Mouse (Mus musculus): ENCODE results near the gene Impdh1. TPM values are rescaled to one million over a fixed set of nuclear protein-coding genes. Genes with fewer than 3 reads are reported as not detected.

Impdh1 gene
- polyA plus RNA-seq, 1 experiment from 2014 or later, result 60.8 TPM

GRCm38 (mm10) chr6:29206006-29206405, 10.2 kb downstream of the Impdh1 start:
- Histone ChIP-seq H3K9me3 (ENCODE audit: control insufficient read depth, low read length) (no peaks in the 10 kb centered on the region), H3K4me1 (replicated peaks; ENCODE audit: control insufficient read depth, insufficient read depth, low read length) (peaks cover 14% of the 10 kb centered on the region), H3K9ac (no peak overlapping the region), H3K36me3 (replicated peaks; ENCODE audit: control insufficient read depth, insufficient read depth) (peaks cover 56% of the 10 kb centered on the region), H3K4me3 (replicated peaks; ENCODE audit: low read length) (no peak overlapping the region), H3K27ac (no peak overlapping the region), H3K27me3 (ENCODE audit: control insufficient read depth, insufficient read depth, low read length) (no peaks in the 10 kb centered on the region), H3K4me2 (replicated peaks) (no peak overlapping the region)
- WGBS, result 91% methylated on average over 10 of the region's 10 CpGs
- DNase-seq (ENCODE audit: low spot score) (no peak), ATAC-seq (ENCODE audit: low FRiP score) (no peak)

GRCm38 (mm10) chr6:29204932-29205614, 11.1 kb downstream of the Impdh1 start:
- no peak overlapping the region for H3K27ac ChIP-seq
- no peaks in the 10 kb centered on the region; the same call in 1 of the 2 replicates for H3K27me3 ChIP-seq (ENCODE audit: control insufficient read depth, insufficient read depth, low read length)
- H3K9me3 ChIP-seq (ENCODE audit: control insufficient read depth, low read length), result no peaks in the 10 kb centered on the region
- H3K4me2 ChIP-seq (replicated peaks), result no peak overlapping the region
- DNase-seq (ENCODE audit: low spot score) (peak; percentile 78), ATAC-seq (ENCODE audit: low FRiP score) (peak; percentile 28; the same call in 1 of the 2 replicates)
- H3K4me1 ChIP-seq (replicated peaks; ENCODE audit: control insufficient read depth, insufficient read depth, low read length), result peaks cover 8% of the 10 kb centered on the region
- H3K9ac ChIP-seq, result no peak overlapping the region
- peaks cover 57% of the 10 kb centered on the region for H3K36me3 ChIP-seq (replicated peaks; ENCODE audit: control insufficient read depth, insufficient read depth)
- WGBS, result 57% methylated on average over 15 of the region's 15 CpGs
- no peak overlapping the region for H3K4me3 ChIP-seq (replicated peaks; ENCODE audit: low read length)

GRCm38 (mm10) chr6:29203861-29204585, 12.1 kb downstream of the Impdh1 start:
- Histone ChIP-seq H3K27me3 (ENCODE audit: control insufficient read depth, insufficient read depth, low read length) (no peaks in the 10 kb centered on the region; the same call in 1 of the 2 replicates), H3K4me2 (replicated peaks) (no peak overlapping the region), H3K27ac (no peak overlapping the region), H3K4me3 (replicated peaks; ENCODE audit: low read length) (no peak overlapping the region), H3K9ac (no peak overlapping the region), H3K4me1 (replicated peaks; ENCODE audit: control insufficient read depth, insufficient read depth, low read length) (peaks cover 5% of the 10 kb centered on the region), H3K9me3 (ENCODE audit: control insufficient read depth, low read length) (no peaks in the 10 kb centered on the region), H3K36me3 (replicated peaks; ENCODE audit: control insufficient read depth, insufficient read depth) (peaks cover 57% of the 10 kb centered on the region)
- DNase-seq (ENCODE audit: low spot score) (no peak), ATAC-seq (ENCODE audit: low FRiP score) (no peak)
- 92% methylated on average over 6 of the region's 6 CpGs for WGBS

- H3K27ac ChIP-seq, result no peak overlapping the region
- no peak overlapping the region for H3K4me3 ChIP-seq (replicated peaks; ENCODE audit: low read length)
- peaks cover 9% of the 10 kb centered on the region for H3K4me1 ChIP-seq (replicated peaks; ENCODE audit: control insufficient read depth, insufficient read depth, low read length)
- no peaks in the 10 kb centered on the region for H3K9me3 ChIP-seq (ENCODE audit: control insufficient read depth, low read length)
- no peak overlapping the region for H3K4me2 ChIP-seq (replicated peaks)
- DNase-seq (ENCODE audit: low spot score), result no peak
- peaks cover 57% of the 10 kb centered on the region for H3K36me3 ChIP-seq (replicated peaks; ENCODE audit: control insufficient read depth, insufficient read depth)
- WGBS, result 90% methylated on average over 13 of the region's 13 CpGs
- no peak for ATAC-seq (ENCODE audit: low FRiP score)
- no peak overlapping the region for H3K9ac ChIP-seq
- no peaks in the 10 kb centered on the region; the same call in 1 of the 2 replicates for H3K27me3 ChIP-seq (ENCODE audit: control insufficient read depth, insufficient read depth, low read length)
These were observed 13.1 kb downstream of the Impdh1 start for GRCm38 (mm10) chr6:29203096-29203495.

GRCm38 (mm10) chr6:29201988-29202387, 14.2 kb downstream of the Impdh1 start:
- Histone ChIP-seq H3K9me3 (ENCODE audit: control insufficient read depth, low read length) (no peaks in the 10 kb centered on the region), H3K4me3 (replicated peaks; ENCODE audit: low read length) (no peak overlapping the region), H3K36me3 (replicated peaks; ENCODE audit: control insufficient read depth, insufficient read depth) (peaks cover 53% of the 10 kb centered on the region), H3K9ac (no peak overlapping the region), H3K27me3 (ENCODE audit: control insufficient read depth, insufficient read depth, low read length) (no peaks in the 10 kb centered on the region; the same call in 1 of the 2 replicates), H3K4me2 (replicated peaks) (no peak overlapping the region), H3K27ac (no peak overlapping the region), H3K4me1 (replicated peaks; ENCODE audit: control insufficient read depth, insufficient read depth, low read length) (peaks cover 13% of the 10 kb centered on the region)
- no peak for ATAC-seq (ENCODE audit: low FRiP score)
- 86% methylated on average over 8 of the region's 8 CpGs for WGBS
- no peak for DNase-seq (ENCODE audit: low spot score)

GRCm38 (mm10) chr6:29201341-29201740, 14.8 kb downstream of the Impdh1 start:
- Histone ChIP-seq H3K27me3 (ENCODE audit: control insufficient read depth, insufficient read depth, low read length) (no peaks in the 10 kb centered on the region; the same call in 1 of the 2 replicates), H3K9ac (no peak overlapping the region), H3K9me3 (ENCODE audit: control insufficient read depth, low read length) (no peaks in the 10 kb centered on the region), H3K27ac (no peak overlapping the region), H3K36me3 (replicated peaks; ENCODE audit: control insufficient read depth, insufficient read depth) (peaks cover 47% of the 10 kb centered on the region), H3K4me1 (replicated peaks; ENCODE audit: control insufficient read depth, insufficient read depth, low read length) (peaks cover 13% of the 10 kb centered on the region), H3K4me2 (replicated peaks) (no peak overlapping the region), H3K4me3 (replicated peaks; ENCODE audit: low read length) (no peak overlapping the region)
- DNase-seq (ENCODE audit: low spot score) (no peak), ATAC-seq (ENCODE audit: low FRiP score) (no peak)
- 94% methylated on average over 5 of the region's 5 CpGs for WGBS

GRCm38 (mm10) chr6:29200496-29200895, 15.7 kb downstream of the Impdh1 start:
- H3K36me3 ChIP-seq (replicated peaks; ENCODE audit: control insufficient read depth, insufficient read depth), result peaks cover 39% of the 10 kb centered on the region
- no peak overlapping the region for H3K27ac ChIP-seq
- H3K9ac ChIP-seq, result no peak overlapping the region
- peaks cover 17% of the 10 kb centered on the region for H3K4me1 ChIP-seq (replicated peaks; ENCODE audit: control insufficient read depth, insufficient read depth, low read length)
- DNase-seq (ENCODE audit: low spot score), result no peak
- H3K4me3 ChIP-seq (replicated peaks; ENCODE audit: low read length), result no peak overlapping the region
- no peaks in the 10 kb centered on the region for H3K9me3 ChIP-seq (ENCODE audit: control insufficient read depth, low read length)
- H3K4me2 ChIP-seq (replicated peaks), result no peak overlapping the region
- no peaks in the 10 kb centered on the region; the same call in 1 of the 2 replicates for H3K27me3 ChIP-seq (ENCODE audit: control insufficient read depth, insufficient read depth, low read length)
- 77% methylated on average over 3 of the region's 3 CpGs for WGBS
- ATAC-seq (ENCODE audit: low FRiP score), result no peak

- Histone ChIP-seq H3K4me1 (replicated peaks; ENCODE audit: control insufficient read depth, insufficient read depth, low read length) (peaks cover 17% of the 10 kb centered on the region), H3K27me3 (ENCODE audit: control insufficient read depth, insufficient read depth, low read length) (no peaks in the 10 kb centered on the region; the same call in 1 of the 2 replicates), H3K9ac (peak overlapping the region; percentile 46), H3K27ac (peak overlapping the region; percentile 48; the same call in 1 of the 2 replicates), H3K4me2 (replicated peaks) (peak overlapping the region; percentile 54), H3K4me3 (replicated peaks; ENCODE audit: low read length) (peak overlapping the region; percentile 20), H3K36me3 (replicated peaks; ENCODE audit: control insufficient read depth, insufficient read depth) (peaks cover 32% of the 10 kb centered on the region), H3K9me3 (ENCODE audit: control insufficient read depth, low read length) (no peaks in the 10 kb centered on the region)
- ATAC-seq (ENCODE audit: low FRiP score) (no peak), DNase-seq (ENCODE audit: low spot score) (no peak)
- 44% methylated on average over 8 of the region's 8 CpGs for WGBS
These were observed 16.8 kb downstream of the Impdh1 start for GRCm38 (mm10) chr6:29199223-29199855.
